Mouse (Mus musculus): ENCODE data around the gene Tspoap1. TPM values are rescaled to one million over a fixed set of nuclear protein-coding genes. Genes with fewer than 3 reads are reported as not detected.

Tspoap1 gene
- total RNA-seq, 1 experiment from 2014 or later: 4.3 TPM

DNA sequence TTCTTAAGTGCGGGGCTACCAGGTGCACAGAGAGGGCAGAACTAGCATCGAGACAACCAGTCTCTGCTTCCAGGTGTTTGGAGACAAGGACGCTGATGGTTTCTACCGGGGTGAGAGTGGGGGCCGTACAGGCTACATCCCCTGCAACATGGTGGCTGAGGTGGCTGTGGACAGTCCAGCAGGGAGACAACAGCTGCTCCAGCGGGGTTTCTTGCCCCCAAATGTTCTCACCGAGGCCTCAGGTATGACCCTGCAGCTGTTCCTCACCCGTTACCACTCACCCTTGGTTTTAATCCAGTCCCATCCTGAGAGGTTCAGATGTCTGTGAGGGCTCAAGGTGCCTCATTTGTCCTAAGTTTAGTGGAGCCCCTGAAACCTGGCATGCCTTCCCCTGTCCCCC lies 19.8 kb downstream of the Tspoap1 start:
- no peak for ATAC-seq (replicated peaks; ENCODE audit: insufficient number of reproducible peaks, low FRiP score, low TSS enrichment, poor library complexity, severe bottlenecking)

DNA sequence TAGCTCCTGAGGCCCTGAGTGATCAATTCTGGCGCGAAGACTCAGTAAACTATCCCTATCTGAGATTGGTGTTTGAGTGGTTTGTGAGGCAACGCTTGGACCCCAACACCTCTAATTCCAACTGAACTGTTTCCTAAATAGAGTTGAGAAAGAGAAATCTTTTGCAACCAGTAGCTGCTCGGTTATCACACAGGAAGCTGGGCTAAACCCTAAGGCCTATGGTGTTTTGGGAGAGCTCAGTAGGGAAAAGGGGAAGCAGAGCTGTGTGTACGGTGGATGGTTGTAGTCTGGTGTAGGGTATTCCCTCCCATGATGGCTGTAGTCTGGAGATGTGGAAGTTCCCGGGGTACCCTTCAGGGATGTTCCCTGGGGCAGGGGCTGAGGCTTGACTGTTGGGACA lies 29.7 kb downstream of the Tspoap1 start:
- 0 out of 2 replicates have a peak, but pooled peaks have one; percentile 37 for ATAC-seq (replicated peaks; ENCODE audit: insufficient number of reproducible peaks, low FRiP score, low TSS enrichment, poor library complexity, severe bottlenecking)

DNA sequence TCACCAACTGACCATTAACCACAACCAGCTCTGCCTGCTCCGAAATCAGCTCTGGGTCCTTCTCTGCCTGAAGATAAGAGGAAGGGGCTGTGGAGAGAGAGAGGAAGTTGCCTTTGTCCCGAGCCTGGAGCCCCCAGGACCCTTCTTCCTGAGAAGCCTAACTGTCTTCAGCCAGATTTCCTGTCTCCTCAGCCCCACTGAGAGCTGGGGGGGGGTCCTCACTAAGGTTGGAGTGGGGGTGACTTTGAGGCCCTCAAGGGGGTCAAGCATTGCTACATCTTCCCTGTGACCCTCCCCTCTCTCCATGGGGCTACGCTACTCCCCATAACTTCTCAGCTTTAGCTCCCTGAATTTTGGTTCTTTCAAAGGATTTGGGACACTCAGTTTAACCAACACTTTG lies 33.1 kb downstream of the Tspoap1 start, which contains the start of gene Mpo:
Gene Mpo (plus strand): TSS at position 122 of the 400 bp plus-strand sequence.
- ATAC-seq (replicated peaks; ENCODE audit: insufficient number of reproducible peaks, low FRiP score, low TSS enrichment, poor library complexity, severe bottlenecking): no peak

DNA sequence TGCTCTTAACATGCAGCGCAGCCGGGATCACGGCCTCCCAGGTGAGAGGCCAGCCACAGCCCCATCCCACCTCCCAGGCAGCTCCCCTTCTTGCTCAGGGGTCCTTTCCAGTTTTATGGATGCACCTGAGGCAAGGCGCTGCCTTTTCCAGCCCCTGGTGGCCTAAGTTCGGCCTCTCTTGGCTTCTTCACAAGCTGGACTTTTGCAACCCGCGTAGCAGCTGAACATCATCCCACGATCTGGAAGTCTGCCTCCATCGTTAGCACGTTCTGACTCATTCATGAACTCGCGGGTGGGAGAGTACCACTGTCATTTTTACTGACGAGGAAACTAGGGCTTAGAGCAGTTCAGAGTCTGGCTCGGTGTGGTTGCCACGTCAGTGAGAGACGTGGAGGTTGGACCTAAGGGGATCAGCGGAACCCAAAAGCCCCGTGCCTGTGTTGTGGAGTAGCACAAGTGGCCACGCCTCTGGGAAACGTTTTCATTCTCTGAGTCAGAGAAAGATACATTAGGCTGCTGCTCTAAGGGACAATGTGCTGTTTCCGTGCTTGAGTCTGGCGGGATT lies 41.5 kb downstream of the Tspoap1 start:
- no peak for ATAC-seq (replicated peaks; ENCODE audit: insufficient number of reproducible peaks, low FRiP score, low TSS enrichment, poor library complexity, severe bottlenecking)

DNA sequence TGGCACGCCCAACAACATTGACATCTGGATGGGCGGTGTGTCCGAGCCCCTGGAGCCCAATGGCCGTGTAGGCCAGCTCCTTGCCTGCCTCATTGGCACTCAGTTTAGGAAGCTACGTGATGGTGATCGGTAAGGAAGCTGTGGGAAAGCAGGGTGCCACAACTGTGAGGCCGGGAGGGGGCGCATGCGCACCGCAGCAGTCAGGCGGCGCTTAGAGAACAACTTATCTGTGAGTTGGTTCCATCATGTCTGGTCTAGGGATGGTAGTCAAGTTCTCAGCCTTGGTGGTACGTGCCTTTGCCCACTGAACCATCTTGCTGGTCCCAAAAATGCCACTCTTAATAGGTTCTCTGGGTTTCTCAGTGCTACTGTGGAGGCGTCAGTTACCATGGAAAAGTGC lies 42.3 kb downstream of the Tspoap1 start:
- no peak for ATAC-seq (replicated peaks; ENCODE audit: insufficient number of reproducible peaks, low FRiP score, low TSS enrichment, poor library complexity, severe bottlenecking)

GRCm38 (mm10) chr11:87805448-87805847 lies 45.1 kb downstream of the Tspoap1 start:
- 0 out of 2 replicates have a peak, but pooled peaks have one; percentile 51 for ATAC-seq (replicated peaks; ENCODE audit: insufficient number of reproducible peaks, low FRiP score, low TSS enrichment, poor library complexity, severe bottlenecking)

DNA sequence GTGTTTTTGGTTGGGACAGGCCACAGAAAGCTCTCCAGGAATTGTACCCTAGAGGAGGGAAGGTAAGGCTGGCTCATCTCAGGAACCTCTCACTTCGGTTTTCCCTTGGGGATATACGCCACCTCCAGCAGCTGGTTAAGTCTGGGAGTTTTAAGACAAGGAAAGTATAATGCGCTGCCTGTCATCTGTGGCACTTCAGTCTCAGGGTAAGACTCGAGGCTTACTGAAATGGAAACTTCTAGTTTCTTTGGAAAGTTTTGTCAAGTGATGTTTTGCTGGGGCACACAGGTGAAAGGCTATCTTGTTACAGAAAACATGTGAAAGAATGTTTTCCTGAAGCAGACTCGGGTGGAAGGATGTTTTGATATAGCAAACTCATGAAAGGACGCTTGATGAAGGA lies 47.1 kb downstream of the Tspoap1 start:
- ATAC-seq (replicated peaks; ENCODE audit: insufficient number of reproducible peaks, low FRiP score, low TSS enrichment, poor library complexity, severe bottlenecking): no peak

DNA sequence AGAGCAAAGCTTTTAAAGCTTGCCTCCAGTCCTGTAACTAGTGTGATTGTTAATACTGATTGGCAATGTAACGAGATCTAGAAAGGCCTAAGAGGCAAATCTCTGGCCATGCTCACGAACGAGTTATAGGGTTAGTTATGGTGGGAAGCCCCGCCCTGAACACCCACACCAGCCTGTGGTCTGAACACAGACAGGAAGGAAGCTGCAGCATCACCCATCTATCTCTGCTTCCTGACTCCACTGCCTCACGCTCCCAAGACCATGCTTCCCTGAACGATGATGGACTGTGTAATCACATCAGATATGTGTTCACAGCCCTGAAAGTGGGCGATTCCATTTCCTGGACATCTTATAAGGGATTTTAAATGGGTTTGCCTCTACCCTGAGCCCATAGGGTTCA lies 47.9 kb downstream of the Tspoap1 start:
- ATAC-seq (replicated peaks; ENCODE audit: insufficient number of reproducible peaks, low FRiP score, low TSS enrichment, poor library complexity, severe bottlenecking): no peak; the same call in 1 of the 2 replicates

- peak; percentile 45; the same call in 1 of the 2 replicates for ATAC-seq (replicated peaks; ENCODE audit: insufficient number of reproducible peaks, low FRiP score, low TSS enrichment, poor library complexity, severe bottlenecking)
Measured at GRCm38 (mm10) chr11:87811396-87811795, 51.1 kb downstream of the Tspoap1 start.

DNA sequence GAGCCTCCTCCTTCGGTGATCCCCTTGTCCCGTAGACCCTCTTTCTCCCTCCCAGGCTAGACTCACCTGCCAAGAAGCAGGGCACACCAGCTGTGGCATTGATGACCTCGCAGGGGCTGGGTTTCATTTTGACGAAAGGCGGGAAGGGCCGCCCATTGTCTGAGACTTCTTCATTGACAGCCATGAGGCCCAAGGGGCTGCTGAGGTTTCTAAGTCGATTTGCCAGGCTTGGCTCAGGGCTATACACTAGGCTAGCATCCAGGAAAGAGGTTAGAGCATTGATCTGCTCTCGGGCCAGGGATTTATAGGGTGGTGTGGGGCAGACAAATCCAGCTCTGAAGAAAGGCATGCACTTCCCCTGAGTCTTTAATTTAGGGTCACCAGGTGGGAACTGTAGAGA lies 54.5 kb downstream of the Tspoap1 start:
- no peak for ATAC-seq (replicated peaks; ENCODE audit: insufficient number of reproducible peaks, low FRiP score, low TSS enrichment, poor library complexity, severe bottlenecking)

GRCm38 (mm10) chr11:87816707-87817442 lies 56.5 kb downstream of the Tspoap1 start:
- peak; percentile 68 for ATAC-seq (replicated peaks; ENCODE audit: insufficient number of reproducible peaks, low FRiP score, low TSS enrichment, poor library complexity, severe bottlenecking)

DNA sequence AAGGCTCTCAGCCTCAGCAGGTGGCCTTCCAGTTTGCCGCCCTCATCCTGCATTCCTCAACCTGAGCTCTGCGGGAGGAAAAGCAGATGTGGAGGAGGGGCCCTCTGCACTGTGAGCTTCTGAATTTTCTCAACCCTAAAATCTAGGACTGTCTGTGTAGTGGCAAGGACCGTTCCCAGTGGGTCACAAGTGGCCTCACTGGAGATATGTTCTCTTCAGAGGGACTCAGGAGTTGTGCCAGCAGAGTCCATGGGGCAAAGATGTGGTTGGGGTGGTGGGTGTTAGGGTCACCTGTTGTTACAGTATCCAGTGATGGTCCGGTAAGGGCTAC lies 57.1 kb downstream of the Tspoap1 start:
- no peak for ATAC-seq (replicated peaks; ENCODE audit: insufficient number of reproducible peaks, low FRiP score, low TSS enrichment, poor library complexity, severe bottlenecking)

- ATAC-seq (replicated peaks; ENCODE audit: insufficient number of reproducible peaks, low FRiP score, low TSS enrichment, poor library complexity, severe bottlenecking): no peak
Measured at GRCm38 (mm10) chr11:87821502-87821901, 61.2 kb downstream of the Tspoap1 start.

- ATAC-seq (replicated peaks; ENCODE audit: insufficient number of reproducible peaks, low FRiP score, low TSS enrichment, poor library complexity, severe bottlenecking): no peak
Measured at GRCm38 (mm10) chr11:87828239-87828900, 68.0 kb downstream of the Tspoap1 start, which contains the start of gene Lpo. Gene Lpo (minus strand): TSS chr11:87828289.

Other genes starting within 250 kb of the Tspoap1 start
- gene Gm11492, start 193.9 kb upstream of the Tspoap1 start, total RNA-seq (2017): 1.5 TPM in 1 of 3 replicates, not detected in the others
- gene Sept4, start 191.6 kb upstream of the Tspoap1 start, total RNA-seq (2017): 6.6 to 16.9 TPM (median 9.6 TPM) in 3 replicates
- gene Mtmr4, start 168.4 kb upstream of the Tspoap1 start, total RNA-seq (2017): 11.0 to 19.0 TPM (median 13.7 TPM) in 3 replicates
- 1.2 TPM in 1 of 3 replicates, not detected in the others for gene Hsf5, start 143.4 kb upstream of the Tspoap1 start, total RNA-seq (2017)
- 5.8 to 17.9 TPM (median 10.8 TPM) in 3 replicates for gene Rnf43, start 97.8 kb upstream of the Tspoap1 start, total RNA-seq (2017)
- 123 to 169 TPM (median 136 TPM) in 3 replicates for gene Supt4a, start 23.0 kb upstream of the Tspoap1 start, total RNA-seq (2017)
- gene Mpo, start 33.0 kb downstream of the Tspoap1 start, total RNA-seq (2017): not detected in 3 replicates
- gene Lpo, start 67.7 kb downstream of the Tspoap1 start, total RNA-seq (2017): not detected in 3 replicates
- gene Mks1, start 92.7 kb downstream of the Tspoap1 start, total RNA-seq (2017): 6.1 to 6.8 TPM (median 6.5 TPM) in 3 replicates
- gene Epx, start 115.0 kb downstream of the Tspoap1 start, total RNA-seq (2017): not detected in 3 replicates
- gene Olfr462, start 131.7 kb downstream of the Tspoap1 start, total RNA-seq (2017): not detected in 3 replicates
- gene Olfr463, start 136.8 kb downstream of the Tspoap1 start, total RNA-seq (2017): not detected in 3 replicates
- gene Olfr464, start 160.4 kb downstream of the Tspoap1 start, total RNA-seq (2017): not detected in 3 replicates
- gene Dynll2, start 227.0 kb downstream of the Tspoap1 start, total RNA-seq (2017): 10.6 to 15.0 TPM (median 12.3 TPM) in 3 replicates

Data from monocyte, adult 5-6 weeks (primary cell).